Mouse (Mus musculus): ENCODE results near the gene Pde4c. TPM values are rescaled to one million over a fixed set of nuclear protein-coding genes. Genes with fewer than 3 reads are reported as not detected.
A peak's percentile ranks its signal among the peaks of the same experiment; 100 is the strongest.

Gene Pde4c
- total RNA-seq, 1 experiment from 2014 or later = 1.9 TPM

DNA sequence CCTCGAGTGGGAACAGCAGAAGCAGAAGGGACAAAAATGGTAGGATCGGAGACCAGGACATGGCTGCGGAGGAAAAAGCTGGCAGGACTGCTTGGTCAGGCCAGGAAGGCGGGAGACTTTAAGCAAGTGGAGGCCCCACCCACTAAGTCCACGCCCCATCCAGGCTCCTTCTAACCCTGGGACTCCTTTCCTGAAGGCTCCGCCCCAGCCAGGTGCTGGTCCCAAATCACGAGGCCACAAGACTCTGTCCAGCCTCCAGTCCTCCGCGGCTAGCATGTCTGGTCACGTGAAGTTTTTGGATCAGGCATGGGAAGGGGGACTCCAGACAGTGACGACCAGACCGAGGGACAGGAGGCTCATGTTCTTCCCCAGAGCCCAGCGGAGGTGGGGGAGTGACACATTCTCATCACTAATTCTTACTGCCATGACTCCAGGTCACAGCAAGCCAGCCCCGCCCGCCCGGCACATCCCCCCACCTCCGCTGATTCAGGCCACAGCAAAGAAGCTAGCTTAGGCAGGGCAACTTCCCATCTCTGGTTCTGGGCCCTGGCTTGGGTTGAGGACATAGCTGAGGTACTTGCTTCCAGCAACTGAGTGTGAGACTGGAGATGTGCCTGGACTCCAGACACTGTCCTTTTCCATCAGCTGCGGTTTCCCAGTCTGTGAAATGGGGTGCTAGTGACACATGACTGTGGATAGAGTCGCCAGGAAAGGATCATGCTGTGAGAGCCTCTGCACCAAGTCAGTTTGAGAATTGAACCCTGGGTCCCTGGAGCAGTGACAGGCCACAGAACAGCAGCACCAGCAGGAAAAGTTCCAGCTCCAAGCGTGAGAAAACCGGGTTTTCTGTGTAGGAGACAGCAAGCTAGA lies 43.3 kb downstream of the Pde4c start:
- peak; percentile 81 for DNase-seq

DNA sequence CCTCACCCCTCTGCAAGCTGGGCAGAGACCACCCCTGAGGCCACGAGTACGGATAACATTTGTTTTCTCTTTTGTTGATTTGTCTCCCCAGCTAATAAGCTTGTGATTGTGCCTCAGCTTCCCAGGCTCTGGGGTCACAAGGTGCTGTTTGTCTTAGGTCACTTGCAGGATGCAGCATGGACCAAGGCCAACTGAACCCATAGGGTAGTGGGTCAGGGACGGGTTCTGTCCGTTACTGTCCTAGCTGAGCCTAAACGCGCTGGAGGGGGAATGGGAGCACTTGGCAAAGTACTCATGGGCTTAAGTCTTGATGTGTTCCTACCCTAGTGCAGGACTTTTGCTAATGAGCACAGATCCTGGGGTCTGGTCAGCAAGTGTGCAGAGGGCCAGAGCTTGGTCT lies 44.0 kb downstream of the Pde4c start:
- no peak for DNase-seq

DNA sequence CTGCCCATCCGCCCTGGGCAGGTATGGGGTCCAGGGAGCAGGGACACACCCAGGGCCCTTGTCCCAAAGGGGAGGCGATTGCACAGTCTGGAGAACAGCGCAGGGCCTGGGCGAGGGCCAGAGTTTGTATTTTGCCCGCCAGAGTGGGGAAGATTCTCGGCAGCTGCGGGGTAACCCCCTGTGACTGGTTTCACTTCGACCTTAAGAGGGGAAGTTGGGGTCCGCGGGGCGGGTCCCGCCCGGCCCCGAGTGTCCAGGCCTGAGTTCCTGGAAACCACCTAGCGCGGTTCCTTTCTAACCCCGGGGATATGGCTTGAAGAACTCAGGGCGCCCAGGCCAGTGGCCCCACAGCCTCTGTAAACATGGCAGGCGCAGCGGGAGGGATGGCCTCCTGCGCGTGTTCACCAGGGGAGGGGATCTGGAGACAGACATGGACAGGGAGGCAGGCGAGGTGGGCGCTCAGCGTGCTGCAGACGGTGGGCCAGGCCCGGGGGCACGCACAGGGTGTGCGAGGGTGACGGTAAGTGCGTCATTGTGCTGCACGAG lies 44.8 kb downstream of the Pde4c start:
- no peak for DNase-seq

DNA sequence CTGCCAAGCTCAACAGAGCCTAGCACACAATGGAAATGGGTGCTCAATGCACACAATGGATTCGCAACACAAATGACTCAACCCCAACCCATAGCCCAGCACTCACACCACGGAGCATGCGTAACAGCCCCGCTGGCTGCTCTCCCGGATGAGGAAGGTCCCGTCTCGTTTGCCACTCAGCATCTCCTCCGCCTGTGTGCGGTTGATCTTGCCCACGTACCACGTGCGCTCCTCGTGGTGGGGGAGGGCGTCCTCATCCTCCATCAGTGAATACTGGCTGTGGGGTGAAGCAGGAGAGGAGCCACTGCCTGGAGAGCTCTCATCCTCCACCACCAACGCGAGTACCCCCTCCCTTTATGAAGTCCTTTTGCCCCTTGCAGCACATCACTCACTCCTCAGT lies 45.4 kb downstream of the Pde4c start:
- DNase-seq = no peak

DNA sequence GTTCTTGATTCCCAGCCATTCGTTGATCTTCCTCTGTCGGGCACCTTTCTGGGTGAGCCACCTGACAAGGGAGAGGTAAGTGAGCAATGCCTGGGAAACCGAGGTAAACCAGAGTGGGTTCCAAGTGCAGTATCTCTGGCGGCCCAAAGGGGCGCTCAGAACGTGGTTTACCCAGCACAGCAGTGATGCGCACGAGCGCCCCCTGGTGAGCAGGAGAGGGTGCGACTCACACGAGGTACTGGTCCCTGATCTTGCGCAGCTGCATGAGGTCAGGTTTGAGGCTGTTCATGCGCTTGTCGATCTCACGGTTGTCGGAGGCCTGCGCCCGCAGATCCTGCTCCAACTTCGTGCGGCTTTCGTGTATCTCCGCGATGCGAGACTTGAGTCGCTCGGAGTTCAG lies 45.8 kb downstream of the Pde4c start:
- DNase-seq = peak; percentile 98

DNA sequence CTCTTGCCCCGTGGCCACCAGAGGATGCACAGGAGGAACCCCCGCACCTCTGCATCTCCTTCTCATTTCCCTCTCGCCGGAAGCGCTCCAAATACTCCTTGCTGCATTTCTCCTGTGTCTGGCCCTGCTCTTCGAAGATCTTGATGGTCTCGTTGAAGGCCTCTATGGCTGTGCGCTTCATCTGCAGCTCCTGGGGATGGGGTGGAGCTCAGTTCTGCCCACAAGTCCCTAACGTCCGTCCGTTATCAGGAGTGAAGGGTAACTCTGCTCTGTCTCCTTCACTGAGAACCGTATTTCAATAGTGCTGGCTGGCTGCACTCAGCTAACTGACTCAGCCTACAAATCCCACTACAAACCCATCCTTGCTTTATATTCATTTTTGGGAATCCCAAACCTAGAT lies 46.3 kb downstream of the Pde4c start:
- no peak for DNase-seq

DNA sequence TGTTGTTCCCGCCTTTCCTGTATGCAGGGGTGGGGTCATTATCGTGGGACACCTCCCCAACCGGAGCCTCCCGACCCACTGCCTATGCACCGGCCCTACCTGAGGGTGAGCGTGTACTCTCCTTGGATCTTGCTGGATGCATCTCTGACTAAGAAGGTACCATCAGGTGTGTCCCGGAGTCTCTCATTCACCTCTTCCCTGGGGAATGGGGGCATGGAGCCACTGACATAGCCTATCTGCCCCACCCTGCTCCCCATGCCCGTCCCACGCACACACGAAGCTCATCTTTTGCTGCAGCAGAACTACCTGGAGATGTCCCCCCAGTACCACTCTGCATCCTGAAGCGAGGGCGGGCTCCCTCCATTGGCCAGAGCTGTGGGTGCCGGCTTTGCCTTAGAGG lies 47.2 kb downstream of the Pde4c start:
- DNase-seq = no peak

DNA sequence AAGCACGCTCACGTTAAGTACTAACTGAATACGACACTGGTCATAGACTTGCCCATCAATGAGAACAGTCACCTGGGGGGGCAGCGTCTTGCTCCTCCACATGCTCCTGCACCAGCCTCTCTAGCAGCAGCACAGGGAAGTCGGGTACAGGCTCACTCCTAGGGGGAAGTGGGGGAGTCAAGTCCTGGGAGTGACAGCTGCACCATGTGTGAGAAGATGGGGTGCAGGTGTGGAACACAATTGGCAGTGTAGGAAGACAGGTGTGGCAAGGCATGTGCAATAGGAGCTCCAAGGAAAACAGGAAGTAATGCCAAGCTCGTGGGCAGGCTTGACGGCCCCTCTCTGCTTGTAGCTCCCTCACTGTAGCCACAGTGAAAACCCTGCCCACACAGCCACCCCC lies 47.7 kb downstream of the Pde4c start:
- DNase-seq = no peak

DNA sequence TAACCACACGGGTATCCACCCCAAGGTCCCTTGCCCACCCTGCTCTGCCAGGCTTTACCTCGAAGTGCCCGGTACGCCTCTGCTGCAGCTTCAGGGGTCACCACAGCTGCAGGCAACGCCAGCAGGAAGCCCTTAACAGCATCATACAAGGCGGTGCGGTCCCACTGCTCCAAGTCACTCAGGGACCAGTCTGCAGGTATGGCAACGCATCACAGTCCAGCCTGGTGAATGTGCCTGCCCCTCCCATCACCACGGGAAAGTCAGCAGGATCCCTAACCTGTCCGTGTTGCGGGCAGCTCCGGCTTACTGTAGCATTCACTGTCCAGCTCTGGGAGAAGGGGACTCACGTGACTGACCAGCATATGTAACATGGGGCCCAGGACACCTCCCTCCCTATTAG lies 48.6 kb downstream of the Pde4c start:
- no peak for DNase-seq

DNA sequence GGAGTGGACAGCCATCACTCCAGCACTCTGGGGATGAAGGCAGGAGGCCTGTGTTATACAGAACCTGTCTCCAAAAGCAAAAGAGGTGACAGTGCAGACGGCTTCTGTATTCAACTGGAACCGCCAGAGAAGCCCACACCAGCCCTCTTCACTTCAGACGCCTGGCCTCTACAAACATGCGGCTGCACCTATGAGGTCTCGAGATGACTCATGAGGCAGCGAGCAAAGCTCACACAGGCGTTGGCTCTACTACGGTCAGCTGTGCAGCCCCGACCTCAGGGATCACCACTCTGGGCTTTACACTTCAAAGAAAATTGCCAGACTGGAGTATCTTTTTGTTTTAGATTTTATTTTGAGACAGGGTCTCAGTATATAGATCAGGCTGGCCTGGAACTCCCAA lies 49.4 kb downstream of the Pde4c start:
- DNase-seq = no peak

DNA sequence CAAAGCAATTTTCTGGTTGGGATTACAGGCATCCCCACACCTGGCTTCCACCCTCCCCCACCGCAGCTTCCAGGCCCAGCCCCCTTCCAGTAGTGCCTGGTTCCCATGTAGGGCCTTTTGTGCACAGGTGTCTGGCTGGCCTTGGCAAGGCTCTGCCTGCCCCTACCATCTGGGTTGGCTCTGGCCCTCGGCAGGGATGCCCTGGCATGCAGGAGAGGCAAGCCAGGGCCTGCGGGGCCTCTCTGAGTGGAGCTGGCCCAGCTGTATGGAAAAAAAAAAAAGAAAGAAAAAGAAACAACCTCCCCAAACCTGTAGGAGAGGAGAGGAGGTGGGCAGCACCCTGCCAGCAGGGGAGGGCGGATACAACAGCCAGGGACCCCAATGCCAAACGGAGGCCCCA lies 49.9 kb downstream of the Pde4c start:
- DNase-seq = no peak

DNA sequence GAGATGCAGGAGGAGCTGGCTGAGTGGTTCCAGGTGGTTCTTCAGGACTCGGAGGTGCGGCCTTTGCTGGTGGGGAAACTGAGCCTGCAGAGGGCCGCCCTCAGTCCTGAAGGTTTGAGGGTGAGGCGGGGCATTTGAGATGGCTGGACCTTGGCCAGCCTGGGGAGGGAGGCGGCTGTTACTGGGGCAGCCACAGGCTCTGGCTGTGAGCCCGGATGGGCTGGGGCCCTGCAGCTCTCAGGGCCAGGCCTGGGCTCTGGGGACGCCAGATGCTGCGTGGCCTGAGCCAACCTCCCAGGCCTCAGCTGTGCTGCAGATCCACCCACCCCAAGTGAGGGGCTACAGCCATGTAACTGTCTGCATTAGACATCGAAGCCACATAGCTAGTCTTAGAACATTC lies 50.3 kb downstream of the Pde4c start:
- DNase-seq = peak; percentile 89

DNA sequence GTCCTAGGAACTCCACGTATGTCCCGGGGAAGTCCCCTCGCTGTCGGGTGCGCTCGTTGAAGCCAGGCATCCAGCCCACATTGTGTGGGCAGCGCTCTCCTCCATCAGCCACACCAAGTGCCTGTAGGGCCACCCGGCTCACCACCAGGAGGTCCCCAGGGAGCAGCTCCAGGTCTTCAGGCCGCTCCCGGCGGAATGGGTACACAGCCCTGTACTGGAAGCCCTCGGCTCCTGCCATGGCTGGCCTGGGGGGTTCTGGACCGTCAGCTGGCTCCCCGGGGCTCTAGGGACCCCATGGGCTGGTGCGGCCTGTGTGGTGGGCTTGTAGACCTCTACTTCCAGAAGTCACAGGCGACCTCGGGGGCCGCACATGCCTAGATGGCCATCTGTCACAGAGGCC lies 51.2 kb downstream of the Pde4c start:
- DNase-seq = no peak

DNA sequence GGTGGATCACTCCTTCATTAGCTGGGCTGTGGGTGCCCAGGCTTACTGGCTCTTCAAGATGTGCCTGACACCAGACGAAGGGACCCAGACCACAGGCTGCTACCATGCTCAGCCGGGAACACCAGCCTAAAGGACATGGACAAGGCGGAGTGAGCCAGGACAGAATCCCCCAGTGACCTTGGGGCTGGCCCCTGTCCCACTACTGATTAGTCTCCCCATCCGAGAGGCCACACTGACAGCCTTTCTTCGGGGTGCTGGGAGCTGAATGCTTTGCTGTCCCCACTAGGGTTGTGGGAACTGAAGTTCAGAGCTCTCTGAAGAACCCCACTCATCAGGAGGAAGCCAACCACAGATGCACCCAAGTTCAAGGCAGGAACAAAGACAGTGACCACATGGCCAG lies 51.7 kb downstream of the Pde4c start:
- DNase-seq = no peak

DNA sequence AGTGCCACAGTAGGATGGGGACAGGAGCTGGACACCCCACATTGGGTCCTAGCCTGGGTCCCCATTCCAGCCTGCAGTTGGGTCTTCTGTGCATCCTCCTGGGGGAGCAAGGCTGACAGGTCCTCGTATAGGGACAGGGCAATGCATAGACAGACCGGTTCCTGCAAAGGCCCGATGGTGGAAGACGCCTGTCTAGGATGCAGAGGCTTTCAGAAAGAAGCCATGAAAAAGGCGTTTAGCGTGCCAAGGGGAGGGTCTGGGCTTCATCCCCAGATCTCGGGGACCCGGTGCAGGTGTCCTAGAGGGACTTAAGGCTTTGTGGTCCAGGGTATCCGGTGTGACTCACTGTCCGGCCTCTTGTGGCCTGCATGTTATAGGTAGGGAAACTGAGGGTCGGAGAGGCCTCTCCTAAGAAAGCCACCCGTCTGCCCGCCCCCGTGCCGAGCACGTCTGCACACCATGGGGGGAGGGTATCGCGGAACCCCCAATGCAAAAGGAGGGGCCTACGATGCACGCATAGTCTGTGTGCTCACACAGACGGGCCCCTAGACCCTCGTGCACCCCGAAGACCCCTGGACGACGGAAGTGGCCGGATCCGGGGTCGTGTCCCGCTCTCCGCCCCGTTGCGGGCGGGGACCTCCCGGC lies 52.5 kb downstream of the Pde4c start:
- DNase-seq = peak; percentile 49

DNA sequence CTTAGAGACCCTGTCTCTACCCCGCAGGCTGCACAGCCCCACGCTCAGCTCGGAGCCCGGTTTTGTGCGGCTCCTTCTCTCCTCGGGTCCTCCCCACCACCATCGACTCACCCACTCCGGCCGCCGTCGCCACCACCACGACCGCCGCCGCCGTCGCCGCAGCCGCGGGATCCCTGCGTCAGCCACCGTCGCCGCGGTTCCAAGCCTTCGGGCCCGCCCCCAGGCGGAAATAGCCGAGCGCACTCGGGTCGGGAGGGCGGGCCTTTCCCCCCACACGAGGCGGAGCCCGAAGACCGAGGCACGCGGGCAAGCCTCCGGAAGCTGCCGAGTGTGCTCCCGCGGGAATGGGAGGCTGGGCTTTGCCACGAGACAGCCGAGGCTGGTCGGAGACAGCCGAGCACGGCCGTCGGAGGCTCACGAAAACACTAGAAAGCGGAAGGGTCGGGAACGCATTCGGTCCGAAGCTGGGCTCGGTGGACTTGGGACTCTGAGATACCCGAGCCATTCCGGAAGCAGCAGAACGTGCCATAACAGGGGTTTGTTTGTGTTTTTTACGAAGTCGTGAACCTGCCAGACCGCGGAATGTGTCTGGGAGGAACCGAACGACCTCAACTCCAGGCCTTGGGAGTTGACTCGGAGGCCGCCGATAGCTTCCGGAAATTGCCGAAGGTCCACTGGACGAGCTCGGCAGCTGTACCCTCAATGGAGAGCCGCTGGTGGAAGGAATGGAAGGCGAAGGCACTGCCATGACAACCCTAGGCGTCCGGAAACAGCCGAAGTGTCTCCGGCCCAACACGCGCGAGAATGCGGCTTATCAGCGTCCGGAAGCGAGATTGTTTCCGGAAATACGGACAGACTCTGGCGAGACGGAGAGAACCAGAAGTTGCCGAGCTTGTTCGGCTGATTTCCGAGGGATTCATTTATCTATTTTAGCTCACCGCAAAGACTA lies 53.2 kb downstream of the Pde4c start, which contains the start of gene Pik3r2:
Gene Pik3r2, minus strand, starts transcription at position 218 of the 949 bp plus-strand sequence.
- DNase-seq = peak; percentile 99

DNA sequence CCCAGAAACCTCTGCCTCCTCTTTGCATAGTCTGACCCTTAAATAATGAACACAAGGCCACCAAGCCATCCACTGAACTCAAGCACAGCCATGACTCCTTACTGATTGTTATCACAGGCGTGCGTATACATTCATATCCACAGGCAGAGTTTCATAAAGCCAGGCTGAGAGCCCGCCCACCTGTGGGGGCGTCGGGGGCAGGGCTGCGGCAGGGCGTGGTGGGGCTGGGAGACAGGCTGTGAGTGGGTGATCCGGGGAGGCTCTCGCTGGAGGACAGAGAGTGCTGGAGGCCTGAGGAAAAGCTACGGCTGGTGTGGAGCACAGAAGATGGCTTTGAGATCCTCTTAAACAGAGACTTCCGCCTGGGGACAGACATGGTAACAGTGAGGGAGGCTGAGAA lies 56.6 kb downstream of the Pde4c start:
- DNase-seq = no peak

DNA sequence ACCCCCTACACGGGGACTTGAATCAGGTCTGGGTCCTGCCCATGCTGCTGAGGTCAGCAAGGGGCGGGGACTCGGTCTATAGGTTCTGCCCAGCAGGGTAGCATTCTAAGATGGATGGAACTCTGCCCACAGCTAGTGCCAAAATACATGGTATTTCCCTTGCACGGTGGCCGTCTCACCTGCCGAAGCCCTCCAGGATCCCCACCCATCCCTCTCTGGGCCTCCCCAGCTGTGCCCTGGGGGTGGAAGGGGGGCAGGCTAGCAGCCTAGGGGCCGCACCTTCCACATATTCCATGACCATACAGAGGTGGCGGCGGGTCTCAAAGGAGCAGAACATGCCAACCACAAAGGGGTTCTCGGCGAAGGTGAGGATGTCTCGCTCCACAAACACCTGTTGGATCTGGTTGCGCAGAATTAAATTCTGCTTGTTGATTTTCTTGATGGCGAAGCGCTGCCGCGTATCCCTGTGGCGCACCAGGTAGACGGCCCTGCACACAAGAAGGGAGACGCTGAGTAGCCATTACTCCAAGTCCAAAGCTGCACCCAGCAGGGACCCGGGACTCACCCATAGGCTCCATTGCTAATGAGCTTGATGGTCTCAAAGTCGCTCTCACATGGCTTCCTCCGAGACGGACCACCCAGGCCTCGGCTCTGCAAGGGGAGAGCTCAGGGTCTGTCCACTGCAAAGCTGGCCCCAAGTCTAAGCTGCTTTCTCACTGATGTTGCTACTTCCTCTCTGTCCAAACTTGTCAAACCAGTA lies 63.0 kb downstream of the Pde4c start:
- no peak for DNase-seq

DNA sequence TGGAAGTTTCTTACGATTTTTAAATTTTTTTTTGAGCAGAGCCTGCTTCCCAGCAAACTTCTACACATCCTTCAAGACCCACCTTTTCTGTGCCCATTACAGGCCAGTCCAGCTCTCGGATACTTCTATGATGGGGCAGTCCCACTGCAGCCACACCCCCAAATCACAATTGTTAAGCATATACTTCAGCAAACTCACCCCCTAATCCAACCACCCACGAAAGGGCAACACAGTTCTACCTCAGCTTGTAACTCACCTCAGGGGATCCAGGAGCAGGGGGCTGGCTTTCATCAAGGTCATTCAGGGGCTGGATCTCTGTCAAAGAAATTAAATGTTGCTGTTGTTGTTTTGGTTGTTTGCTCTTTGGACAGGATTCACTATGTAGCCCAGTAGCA lies 63.5 kb downstream of the Pde4c start:
- no peak for DNase-seq

DNA sequence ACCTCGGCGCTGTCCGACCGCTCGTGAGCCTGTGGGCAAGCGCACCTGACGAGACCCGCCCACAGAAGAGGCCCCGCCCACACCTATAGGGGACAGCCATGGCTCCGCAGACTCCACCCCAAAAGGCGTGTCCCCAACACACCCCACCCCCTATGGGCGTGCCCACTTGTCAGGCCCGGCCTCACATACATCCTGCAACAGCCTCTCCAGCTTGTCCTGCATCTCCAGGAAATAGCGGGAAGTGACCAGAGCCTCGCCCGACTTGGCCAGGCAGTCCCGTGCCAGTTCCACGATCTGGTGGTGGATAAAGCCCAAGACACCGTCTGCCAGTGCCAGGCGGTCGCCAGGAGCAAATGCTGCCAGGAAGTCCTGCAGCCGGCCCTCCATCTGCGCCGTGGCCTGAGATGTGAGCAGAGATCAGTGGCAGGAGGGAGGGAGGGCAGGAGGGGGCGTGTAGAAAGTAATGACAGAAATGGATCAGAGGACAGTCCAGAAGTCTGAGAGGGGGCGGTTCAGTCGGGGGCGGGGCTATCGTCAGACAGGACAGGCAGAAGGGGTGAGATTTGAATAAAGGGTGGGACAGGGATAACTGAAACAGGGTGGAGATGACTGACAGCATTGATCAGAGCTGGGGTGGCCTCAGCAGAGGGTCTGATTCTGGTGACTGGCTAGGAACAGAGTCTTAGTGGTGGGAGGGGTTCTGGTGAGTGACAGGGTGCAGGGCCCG lies 64.6 kb downstream of the Pde4c start:
- DNase-seq = peak; percentile 51

DNA sequence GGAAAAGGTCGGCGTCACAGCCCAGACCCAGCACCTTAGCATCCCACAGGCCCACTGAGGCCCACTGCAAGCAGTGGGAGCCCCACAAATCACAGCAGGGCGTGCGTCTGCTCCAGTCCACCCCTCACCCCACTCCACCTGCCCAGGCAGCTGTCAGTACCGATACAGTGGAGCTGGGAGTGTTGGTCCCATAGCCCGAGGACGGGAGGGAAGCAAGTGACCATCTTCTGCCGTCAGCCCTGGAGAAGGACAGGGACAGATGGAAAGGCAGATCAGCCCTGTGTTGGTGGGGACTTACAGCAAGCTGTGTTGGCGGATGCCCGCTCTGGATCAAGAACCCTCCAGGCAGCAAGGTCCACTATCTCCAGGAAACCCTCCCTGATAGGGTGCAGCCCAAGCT lies 65.5 kb downstream of the Pde4c start:
- DNase-seq = no peak
